Comparison of ENCODE assay signal across 8 mouse cellular contexts in genomic region chr19:32484941-32485660, GRCm38 (mm10). TPM values are rescaled to one million over a fixed set of nuclear protein-coding genes. Genes with fewer than 3 reads are reported as not detected.
DNase-seq lines count a peak whose midpoint lies in the region; ATAC-seq lines count a peak whose summit lies in the region.

No protein-coding gene starts in this region.

- H3K27ac ChIP-seq in kidney, embryonic 16.5 days (ENCODE audit: low read length): peak overlapping the region; percentile 88
- peak overlapping the region; percentile 84; the same call in 1 of the 2 replicates for H3K27ac ChIP-seq in hindbrain, embryonic 11.5 days (ENCODE audit: low read depth, low read length)
- peak overlapping the region; percentile 91 for H3K27ac ChIP-seq in midbrain, embryonic 13.5 days

- peak overlapping the region; percentile 78 for H3K9ac ChIP-seq in kidney, embryonic 16.5 days (replicated peaks; ENCODE audit: low read length)
- peak overlapping the region; percentile 79 for H3K9ac ChIP-seq in hindbrain, embryonic 11.5 days (ENCODE audit: low read depth, low read length)
- H3K9ac ChIP-seq in midbrain, embryonic 13.5 days (replicated peaks): peak overlapping the region; percentile 81

- H3K4me1 ChIP-seq in kidney, embryonic 16.5 days (ENCODE audit: insufficient read depth, low read length): peaks cover 20% of the 10 kb centered on the region
- H3K4me1 ChIP-seq in hindbrain, embryonic 11.5 days (replicated peaks; ENCODE audit: control insufficient read depth, insufficient read depth, low read length): no peaks in the 10 kb centered on the region
- peaks cover 30% of the 10 kb centered on the region for H3K4me1 ChIP-seq in midbrain, embryonic 13.5 days (replicated peaks)

- H3K36me3 ChIP-seq in kidney, embryonic 16.5 days (ENCODE audit: insufficient read depth, low read length): no peaks in the 10 kb centered on the region
- H3K36me3 ChIP-seq in hindbrain, embryonic 11.5 days (ENCODE audit: control insufficient read depth, insufficient read depth, low read length): no peaks in the 10 kb centered on the region
- H3K36me3 ChIP-seq in midbrain, embryonic 13.5 days: no peaks in the 10 kb centered on the region

- no peaks in the 10 kb centered on the region for H3K27me3 ChIP-seq in kidney, embryonic 16.5 days (ENCODE audit: insufficient read depth, low read length)
- H3K27me3 ChIP-seq in hindbrain, embryonic 11.5 days (ENCODE audit: control insufficient read depth, insufficient read depth, low read length): no peaks in the 10 kb centered on the region
- H3K27me3 ChIP-seq in midbrain, embryonic 13.5 days: no peaks in the 10 kb centered on the region

- WGBS in kidney, embryonic 16.5 days: 16% methylated on average over 13 of the region's 13 CpGs
- WGBS in hindbrain, embryonic 11.5 days: 21% methylated on average over 13 of the region's 13 CpGs
- 17% methylated on average over 13 of the region's 13 CpGs for WGBS in midbrain, embryonic 13.5 days

- peak overlapping the region; percentile 83 for H3K4me3 ChIP-seq in kidney, embryonic 16.5 days (ENCODE audit: low read length)
- H3K4me3 ChIP-seq in hindbrain, embryonic 11.5 days (ENCODE audit: low read depth, low read length): peak overlapping the region; percentile 74
- H3K4me3 ChIP-seq in midbrain, embryonic 13.5 days (replicated peaks): peak overlapping the region; percentile 74

- H3K4me2 ChIP-seq in kidney, embryonic 16.5 days (replicated peaks; ENCODE audit: low read depth, low read length): peak overlapping the region; percentile 64
- peak overlapping the region; percentile 70 for H3K4me2 ChIP-seq in hindbrain, embryonic 11.5 days (replicated peaks; ENCODE audit: low read depth, low read length)
- peak overlapping the region; percentile 73 for H3K4me2 ChIP-seq in midbrain, embryonic 13.5 days (replicated peaks)

- DNase-seq in kidney, adult 8-10 months: no peak
- DNase-seq in R1 (ENCODE audit: low read depth, low spot score): peak; percentile 61
- peak; percentile 2 for DNase-seq in hindbrain, embryonic 11.5 days (ENCODE audit: low spot score)
- DNase-seq in spleen, adult 18-20 months: no peak
- DNase-seq in ovary, postnatal 36 days (ENCODE audit: low spot score): no peak
- no peak for DNase-seq in cerebellum, adult 8-10 months

- no peak for ATAC-seq in kidney, embryonic 16.5 days (ENCODE audit: low FRiP score, low TSS enrichment)
- ATAC-seq in hindbrain, embryonic 11.5 days (ENCODE audit: low FRiP score): peak; percentile 27
- peak; percentile 5; the same call in 1 of the 2 replicates for ATAC-seq in midbrain, embryonic 13.5 days

- H3K9me3 ChIP-seq in kidney, embryonic 16.5 days (ENCODE audit: low read length): no peaks in the 10 kb centered on the region
- H3K9me3 ChIP-seq in hindbrain, embryonic 11.5 days (ENCODE audit: control insufficient read depth, low read length): no peaks in the 10 kb centered on the region
- no peaks in the 10 kb centered on the region for H3K9me3 ChIP-seq in midbrain, embryonic 13.5 days

RNA-seq across cellular contexts. Expression of gene Minpp1, which starts 0.5 kb away (rescaled TPM):
- polyA plus RNA-seq in kidney, embryonic 16.5 days (2015; fragmentation: Nextera tagmentation; extraction: Ambion mirVana): 72.1 and 74.4 TPM in 2 replicates
- 64.8 and 68.8 TPM in 2 replicates for polyA plus RNA-seq in hindbrain, embryonic 11.5 days (2014; fragmentation: Nextera tagmentation; extraction: Ambion mirVana)
- 54.4 and 54.9 TPM in 2 replicates for polyA plus RNA-seq in midbrain, embryonic 13.5 days (2015; fragmentation: Nextera tagmentation; extraction: Ambion mirVana)

RNA-seq across cellular contexts. Expression of gene Rpl9-ps6, which starts 18.7 kb away (rescaled TPM):
- 97.9 and 161 TPM in 2 replicates for polyA plus RNA-seq in kidney, embryonic 16.5 days (2015; fragmentation: Nextera tagmentation; extraction: Ambion mirVana)
- 76.8 and 85.8 TPM in 2 replicates for polyA plus RNA-seq in hindbrain, embryonic 11.5 days (2014; fragmentation: Nextera tagmentation; extraction: Ambion mirVana)
- 70.7 and 97.8 TPM in 2 replicates for polyA plus RNA-seq in midbrain, embryonic 13.5 days (2015; fragmentation: Nextera tagmentation; extraction: Ambion mirVana)

Comparison
In these comparisons a context has a peak if more than half of its experiments do, and no peak if none do; other contexts are left out.
1. DNase-seq: peak in R1 (single experiment) and hindbrain, embryonic 11.5 days (single experiment); none in kidney, adult 8-10 months (0 of 2), spleen, adult 18-20 months (0 of 2), ovary, postnatal 36 days (single experiment) and cerebellum, adult 8-10 months (single experiment).
2. Peak in every context shown above with its lines, with median percentiles within 50 percentile points of each other: H3K27ac ChIP-seq, H3K4me2 ChIP-seq, H3K4me3 ChIP-seq and H3K9ac ChIP-seq.